Mouse (Mus musculus): ENCODE data around the gene Gm49601. TPM values are rescaled to one million over a fixed set of nuclear protein-coding genes. Genes with fewer than 3 reads are reported as not detected.

Gm49601 gene
- polyA plus RNA-seq, 1 experiment from 2014 or later: 1.5 TPM

DNA sequence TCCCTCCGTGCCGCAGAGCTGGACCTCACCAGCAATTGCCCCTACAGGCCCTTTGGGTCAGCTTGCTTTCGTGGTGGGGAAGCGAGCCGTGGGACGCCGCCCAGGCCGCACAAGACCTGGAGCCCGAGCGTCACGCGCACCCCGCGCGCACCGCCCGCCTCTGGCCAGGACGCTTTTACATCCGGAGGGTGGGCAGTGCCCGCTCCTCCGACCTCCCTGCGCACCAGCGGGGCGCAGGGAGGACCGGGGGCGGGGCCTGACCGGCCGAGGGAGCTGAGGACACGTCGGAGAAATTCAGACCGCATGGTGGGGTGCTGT lies 37.5 kb downstream of the Gm49601 start:
- no peaks in the 10 kb centered on the region for H3K9me3 ChIP-seq (ENCODE audit: control insufficient read depth, low read length)
- no peak overlapping the region for H3K27ac ChIP-seq (replicated peaks)
- no peak for ATAC-seq (ENCODE audit: low FRiP score, low TSS enrichment)
- H3K9ac ChIP-seq (ENCODE audit: low read length): no peak overlapping the region
- WGBS: 42% methylated on average over 31 of the region's 31 CpGs
- peaks cover 47% of the 10 kb centered on the region for H3K27me3 ChIP-seq (ENCODE audit: control insufficient read depth, insufficient read depth, low read length)
- no peak overlapping the region for H3K4me2 ChIP-seq (replicated peaks; ENCODE audit: low read depth)
- no peak overlapping the region for H3K4me3 ChIP-seq (ENCODE audit: low read depth, low read length)
- no peak for DNase-seq (ENCODE audit: low spot score)
- H3K4me1 ChIP-seq (replicated peaks; ENCODE audit: control insufficient read depth, insufficient read depth): peaks cover 10% of the 10 kb centered on the region
- H3K36me3 ChIP-seq (ENCODE audit: control insufficient read depth, insufficient read depth, low read length): no peaks in the 10 kb centered on the region
- TF ChIP-seq EP300 (optimal IDR thresholded peaks at IDR 0.05) (no peak), CTCF (IDR thresholded peaks at IDR 0.05; ENCODE audit: low read depth) (no peak)

DNA sequence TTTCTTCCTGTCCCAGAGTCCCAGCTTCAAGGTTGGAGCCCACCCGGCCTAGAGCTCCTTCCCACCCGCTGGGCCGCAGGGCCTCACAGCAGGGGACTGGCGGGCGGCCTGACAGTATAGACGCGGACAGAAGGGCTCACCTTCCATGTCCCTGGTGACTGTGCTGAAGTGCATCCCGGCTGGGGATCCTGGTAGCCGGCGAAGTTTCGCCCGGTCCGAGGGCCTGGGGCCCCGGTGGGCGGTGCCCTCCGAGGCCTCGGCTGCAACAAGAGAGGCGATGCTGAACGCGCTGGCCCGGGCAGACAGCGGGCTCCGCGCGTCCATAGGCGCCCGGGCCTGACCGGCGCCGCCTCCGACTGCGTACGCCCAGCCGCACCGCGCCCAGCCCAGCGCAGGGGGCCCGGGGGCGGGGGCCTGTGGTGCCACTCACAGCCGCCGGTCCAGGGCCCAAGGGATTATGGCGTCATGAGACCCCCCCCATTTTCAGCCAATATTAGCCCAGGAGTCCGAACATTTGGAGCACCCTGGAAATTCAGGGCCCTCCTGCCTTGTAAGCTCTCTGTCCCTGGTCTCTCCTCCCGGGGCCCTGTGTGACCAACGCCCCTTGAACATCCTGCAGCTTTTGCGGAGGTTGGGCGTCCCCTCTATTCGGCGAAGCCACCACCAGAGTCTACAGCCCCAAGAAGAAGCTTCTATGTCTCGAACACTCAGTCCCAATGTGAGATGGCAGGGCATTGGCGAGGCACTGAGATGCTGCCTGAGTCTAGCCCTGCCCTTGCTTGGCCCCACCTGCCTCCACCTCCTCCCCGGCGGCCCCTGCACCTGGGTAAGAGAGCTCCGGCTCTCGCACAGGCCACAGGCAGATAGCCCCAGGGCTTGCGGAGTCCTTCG lies 38.1 kb downstream of the Gm49601 start:
- Histone ChIP-seq H3K4me2 (replicated peaks; ENCODE audit: low read depth) (peak overlapping the region; percentile 29; the same call in 1 of the 2 replicates), H3K9ac (ENCODE audit: low read length) (no peak overlapping the region), H3K4me1 (replicated peaks; ENCODE audit: control insufficient read depth, insufficient read depth) (peaks cover 10% of the 10 kb centered on the region), H3K4me3 (ENCODE audit: low read depth, low read length) (peak overlapping the region; percentile 18; the same call in 1 of the 2 replicates), H3K27ac (replicated peaks) (no peak overlapping the region), H3K36me3 (ENCODE audit: control insufficient read depth, insufficient read depth, low read length) (no peaks in the 10 kb centered on the region), H3K9me3 (ENCODE audit: control insufficient read depth, low read length) (no peaks in the 10 kb centered on the region), H3K27me3 (ENCODE audit: control insufficient read depth, insufficient read depth, low read length) (peaks cover 52% of the 10 kb centered on the region)
- DNase-seq (ENCODE audit: low spot score) (peak; percentile 29), ATAC-seq (ENCODE audit: low FRiP score, low TSS enrichment) (0 out of 2 replicates have a peak, but pooled peaks have one; percentile 8)
- WGBS: 9% methylated on average over 44 of the region's 57 CpGs
- no peak for TF ChIP-seq EP300 (optimal IDR thresholded peaks at IDR 0.05)
- TF ChIP-seq CTCF (IDR thresholded peaks at IDR 0.05; ENCODE audit: low read depth): no peak

DNA sequence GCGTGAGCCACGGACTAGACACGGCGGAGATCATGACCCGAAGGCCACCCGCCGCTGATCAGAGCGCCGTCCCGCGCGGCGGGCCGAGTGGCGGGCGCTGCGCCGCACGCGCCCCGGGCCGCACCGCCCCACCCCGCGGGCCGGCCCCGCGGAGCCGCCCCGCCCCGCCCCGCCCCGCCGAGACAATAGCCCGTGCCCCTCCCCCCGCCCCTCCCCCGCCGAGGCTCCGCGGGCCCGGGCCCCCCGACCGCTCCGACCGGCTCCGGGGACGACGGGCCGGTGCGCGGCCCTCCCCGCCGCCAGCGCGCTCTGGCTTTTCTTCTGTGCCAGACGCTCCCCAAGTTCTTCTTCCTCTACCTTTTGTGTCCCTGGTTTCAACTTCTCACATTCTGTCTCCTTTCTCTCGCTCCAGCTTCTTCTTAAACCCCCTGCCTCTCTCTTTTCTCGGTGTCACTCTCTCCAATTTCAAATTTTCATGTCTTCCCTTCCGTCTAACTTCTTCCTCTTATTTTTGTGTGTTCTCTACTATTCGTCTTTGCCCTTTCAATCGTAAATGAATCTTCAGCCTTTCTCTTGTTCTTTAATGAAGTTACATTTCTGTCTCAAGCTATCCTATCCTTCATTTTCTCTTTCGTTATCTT lies 39.2 kb downstream of the Gm49601 start:
- ATAC-seq (ENCODE audit: low FRiP score, low TSS enrichment) (no peak), DNase-seq (ENCODE audit: low spot score) (no peak)
- TF ChIP-seq CTCF (IDR thresholded peaks at IDR 0.05; ENCODE audit: low read depth) (no peak), EP300 (optimal IDR thresholded peaks at IDR 0.05) (no peak)
- Histone ChIP-seq H3K4me1 (replicated peaks; ENCODE audit: control insufficient read depth, insufficient read depth) (peaks cover 10% of the 10 kb centered on the region), H3K36me3 (ENCODE audit: control insufficient read depth, insufficient read depth, low read length) (no peaks in the 10 kb centered on the region), H3K4me2 (replicated peaks; ENCODE audit: low read depth) (peak overlapping the region; percentile 64), H3K9ac (ENCODE audit: low read length) (0 out of 2 replicates have a peak overlapping the region, but pooled peaks have one; percentile 45), H3K27ac (replicated peaks) (no peak overlapping the region), H3K4me3 (ENCODE audit: low read depth, low read length) (peak overlapping the region; percentile 44), H3K9me3 (ENCODE audit: control insufficient read depth, low read length) (no peaks in the 10 kb centered on the region), H3K27me3 (ENCODE audit: control insufficient read depth, insufficient read depth, low read length) (peaks cover 59% of the 10 kb centered on the region)
- 6% methylated on average over 27 of the region's 62 CpGs for WGBS

DNA sequence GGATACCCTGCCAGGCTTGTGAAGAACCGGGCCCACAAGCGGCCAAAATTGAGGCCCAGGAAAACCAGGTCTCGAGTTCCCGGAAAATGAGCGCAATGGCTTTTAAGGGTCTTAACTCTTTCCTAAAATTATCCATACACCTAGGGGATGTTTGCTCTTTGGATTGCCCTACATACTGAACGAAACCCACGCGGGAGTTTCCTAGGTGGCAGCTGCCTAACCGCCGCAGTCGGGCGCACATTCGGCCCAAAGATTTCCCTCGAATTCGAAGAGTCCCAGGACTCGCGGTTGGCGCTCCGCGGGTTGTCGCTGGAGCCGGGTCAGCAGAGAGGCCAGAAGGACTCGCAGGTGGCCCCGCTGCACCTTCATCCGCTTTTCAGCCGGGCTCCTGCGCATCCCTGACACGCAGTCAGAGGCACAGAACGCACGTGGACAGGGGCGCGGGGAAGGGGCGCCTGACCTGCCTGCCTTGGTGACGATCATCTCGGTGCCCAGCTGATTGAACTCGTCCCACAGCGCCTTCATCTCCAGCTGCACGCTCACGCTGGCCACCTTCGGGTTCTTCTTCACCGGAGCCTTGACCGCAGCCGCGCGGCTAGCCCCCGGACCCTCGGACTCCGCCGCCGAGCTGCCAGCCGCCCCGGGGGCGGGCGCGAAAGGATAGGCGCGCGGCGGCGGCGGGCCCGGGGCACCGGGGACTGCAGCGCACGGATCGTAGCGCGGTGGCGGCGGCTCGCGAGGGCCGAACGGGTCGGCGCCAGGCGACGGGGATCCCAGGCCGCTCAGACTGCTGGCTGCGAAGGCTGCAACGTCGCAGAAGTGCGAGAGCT lies 39.9 kb downstream of the Gm49601 start:
- Histone ChIP-seq H3K9ac (ENCODE audit: low read length) (0 out of 2 replicates have a peak overlapping the region, but pooled peaks have one; percentile 45), H3K27ac (replicated peaks) (no peak overlapping the region), H3K36me3 (ENCODE audit: control insufficient read depth, insufficient read depth, low read length) (no peaks in the 10 kb centered on the region), H3K9me3 (ENCODE audit: control insufficient read depth, low read length) (no peaks in the 10 kb centered on the region), H3K27me3 (ENCODE audit: control insufficient read depth, insufficient read depth, low read length) (peaks cover 63% of the 10 kb centered on the region), H3K4me1 (replicated peaks; ENCODE audit: control insufficient read depth, insufficient read depth) (peaks cover 6% of the 10 kb centered on the region), H3K4me2 (replicated peaks; ENCODE audit: low read depth) (peak overlapping the region; percentile 64), H3K4me3 (ENCODE audit: low read depth, low read length) (peak overlapping the region; percentile 44)
- WGBS: 11% methylated on average over 71 of the region's 83 CpGs
- ATAC-seq (ENCODE audit: low FRiP score, low TSS enrichment) (no peak), DNase-seq (ENCODE audit: low spot score) (no peak)
- TF ChIP-seq EP300 (optimal IDR thresholded peaks at IDR 0.05) (no peak), CTCF (IDR thresholded peaks at IDR 0.05; ENCODE audit: low read depth) (no peak)

DNA sequence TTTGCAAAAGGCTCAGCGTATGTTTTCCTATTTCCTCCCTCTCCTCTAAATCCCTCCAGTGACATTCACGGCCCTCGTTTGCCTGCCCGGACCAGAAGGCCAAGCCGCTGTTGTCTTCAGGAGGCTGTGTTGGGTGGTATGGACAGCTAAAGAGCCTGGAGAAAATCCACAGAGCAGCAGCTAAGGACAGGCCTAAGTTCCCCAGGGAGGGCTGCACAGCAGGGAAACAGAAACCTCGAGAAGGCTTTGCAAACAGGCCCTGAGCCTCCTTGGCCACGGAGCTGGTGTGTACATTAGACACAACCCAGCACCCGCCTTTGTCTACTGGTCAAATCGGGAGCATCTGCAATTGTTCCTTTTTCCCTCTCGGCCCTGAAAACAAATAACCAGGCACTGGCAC lies 40.6 kb downstream of the Gm49601 start:
- peaks cover 60% of the 10 kb centered on the region for H3K27me3 ChIP-seq (ENCODE audit: control insufficient read depth, insufficient read depth, low read length)
- TF ChIP-seq CTCF (IDR thresholded peaks at IDR 0.05; ENCODE audit: low read depth) (no peak), EP300 (optimal IDR thresholded peaks at IDR 0.05) (no peak)
- WGBS: 54% methylated on average over 10 of the region's 10 CpGs
- peak overlapping the region; percentile 44; the same call in 1 of the 2 replicates for H3K4me3 ChIP-seq (ENCODE audit: low read depth, low read length)
- DNase-seq (ENCODE audit: low spot score) (no peak), ATAC-seq (ENCODE audit: low FRiP score, low TSS enrichment) (no peak)
- H3K36me3 ChIP-seq (ENCODE audit: control insufficient read depth, insufficient read depth, low read length): no peaks in the 10 kb centered on the region
- H3K4me1 ChIP-seq (replicated peaks; ENCODE audit: control insufficient read depth, insufficient read depth): peaks cover 5% of the 10 kb centered on the region
- H3K9ac ChIP-seq (ENCODE audit: low read length): no peak overlapping the region
- peak overlapping the region; percentile 64; the same call in 1 of the 2 replicates for H3K4me2 ChIP-seq (replicated peaks; ENCODE audit: low read depth)
- H3K9me3 ChIP-seq (ENCODE audit: control insufficient read depth, low read length): no peaks in the 10 kb centered on the region
- no peak overlapping the region for H3K27ac ChIP-seq (replicated peaks)
